Mouse (Mus musculus): ENCODE data around the gene Muc5ac. TPM values are rescaled to one million over a fixed set of nuclear protein-coding genes. Genes with fewer than 3 reads are reported as not detected.

The Muc5ac gene
- polyA plus RNA-seq, 1 experiment from 2014 or later: not detected

Other genes starting within 250 kb of the Muc5ac start
- gene Chid1, start 249.1 kb upstream of the Muc5ac start, polyA plus RNA-seq (2014; fragmentation: Nextera tagmentation; extraction: Ambion mirVana): 23.3 and 26.4 TPM in 2 replicates
- gene Ap2a2, start 226.8 kb upstream of the Muc5ac start, polyA plus RNA-seq (2014; fragmentation: Nextera tagmentation; extraction: Ambion mirVana): 76.6 and 81.1 TPM in 2 replicates
- 0.08 TPM in 2 replicates for gene Muc6, start 133.7 kb upstream of the Muc5ac start, polyA plus RNA-seq (2014; fragmentation: Nextera tagmentation; extraction: Ambion mirVana)
- not detected in 2 replicates for gene Muc2, start 98.6 kb upstream of the Muc5ac start, polyA plus RNA-seq (2014; fragmentation: Nextera tagmentation; extraction: Ambion mirVana)
- gene Muc5b, start 50.1 kb downstream of the Muc5ac start, polyA plus RNA-seq (2014; fragmentation: Nextera tagmentation; extraction: Ambion mirVana): 0.01 TPM in 1 of 2 replicates, not detected in the other
- 55.5 and 56.4 TPM in 2 replicates for gene Tollip, start 129.5 kb downstream of the Muc5ac start, polyA plus RNA-seq (2014; fragmentation: Nextera tagmentation; extraction: Ambion mirVana)
- gene Brsk2, start 160.8 kb downstream of the Muc5ac start, polyA plus RNA-seq (2014; fragmentation: Nextera tagmentation; extraction: Ambion mirVana): 9.9 and 11.4 TPM in 2 replicates

Measured in midbrain, embryonic 11.5 days (tissue).